Mouse (Mus musculus) layer of hippocampus, postnatal 10 days (tissue): Measurements from ENCODE around the gene Hgd. TPM values are rescaled to one million over a fixed set of nuclear protein-coding genes. Genes with fewer than 3 reads are reported as not detected.

Experiments used
- DNase-seq, 2 experiments: peaks; one replicate each; pipeline ENCODE4 v3.0.0; 2021; ENCODE audit warnings: low spot score in 2 of 2
- total RNA-seq, 2 experiments: library from RNA; stranded (reverse); gene quantifications; 2 replicates each; pipeline ENCODE4 v1.2.3; 2021

The Hgd gene
- total RNA-seq, 2 experiments from 2014 or later: 0.31 TPM; not detected in 1

GRCm38 (mm10) chr16:37580651-37581050 is 698 bp downstream of the Hgd start:
- no peak for DNase-seq

GRCm38 (mm10) chr16:37581901-37582300 is 1.9 kb downstream of the Hgd start:
- DNase-seq: no peak

- DNase-seq: no peak
Measured at GRCm38 (mm10) chr16:37583306-37583705, 3.4 kb downstream of the Hgd start.

GRCm38 (mm10) chr16:37583801-37584200 is 3.8 kb downstream of the Hgd start:
- DNase-seq: no peak

GRCm38 (mm10) chr16:37584218-37585035 is 4.5 kb downstream of the Hgd start:
- DNase-seq: peak; percentile 65 to 69

- no peak for DNase-seq
Measured at GRCm38 (mm10) chr16:37585129-37585563, 5.2 kb downstream of the Hgd start.

GRCm38 (mm10) chr16:37590921-37591320 is 11.0 kb downstream of the Hgd start:
- DNase-seq: peak in 1 of 2 experiments; percentile 32

GRCm38 (mm10) chr16:37591551-37591950 is 11.6 kb downstream of the Hgd start:
- no peak for DNase-seq

GRCm38 (mm10) chr16:37597412-37597811 is 17.5 kb downstream of the Hgd start:
- DNase-seq: no peak

GRCm38 (mm10) chr16:37598463-37598862 is 18.5 kb downstream of the Hgd start:
- no peak for DNase-seq

- no peak for DNase-seq
Measured at GRCm38 (mm10) chr16:37599326-37599725, 19.4 kb downstream of the Hgd start.

GRCm38 (mm10) chr16:37603431-37603830 is 23.5 kb downstream of the Hgd start:
- no peak for DNase-seq

- no peak for DNase-seq
Measured at GRCm38 (mm10) chr16:37604243-37604642, 24.3 kb downstream of the Hgd start.

- DNase-seq: no peak
Measured at GRCm38 (mm10) chr16:37610333-37610732, 30.4 kb downstream of the Hgd start.

- DNase-seq: no peak
Measured at GRCm38 (mm10) chr16:37611072-37611471, 31.1 kb downstream of the Hgd start.

- no peak for DNase-seq
Measured at GRCm38 (mm10) chr16:37612013-37612412, 32.1 kb downstream of the Hgd start.

GRCm38 (mm10) chr16:37614540-37614939 is 34.6 kb downstream of the Hgd start:
- no peak for DNase-seq

- no peak for DNase-seq
Measured at GRCm38 (mm10) chr16:37615429-37615828, 35.5 kb downstream of the Hgd start.

- DNase-seq: no peak
Measured at GRCm38 (mm10) chr16:37616104-37616503, 36.2 kb downstream of the Hgd start.

GRCm38 (mm10) chr16:37617695-37618094 is 37.7 kb downstream of the Hgd start:
- peak; percentile 55 to 63 for DNase-seq

- DNase-seq: no peak
Measured at GRCm38 (mm10) chr16:37622403-37622802, 42.5 kb downstream of the Hgd start.

- no peak for DNase-seq
Measured at GRCm38 (mm10) chr16:37622919-37623318, 43.0 kb downstream of the Hgd start.

- DNase-seq: no peak
Measured at GRCm38 (mm10) chr16:37626388-37626949, 46.5 kb downstream of the Hgd start.
